Mouse (Mus musculus) spleen, embryonic (tissue): ENCODE results near the gene Mapt.

Experiments used
- CTCF ChIA-PET: fragments of 350-600 bp; sonication (Branson Sonifier 250); formaldehyde crosslinking; loops from one replicate; lab custom pipeline; 2022; lab: Charles Lee

The Mapt gene

DNA sequence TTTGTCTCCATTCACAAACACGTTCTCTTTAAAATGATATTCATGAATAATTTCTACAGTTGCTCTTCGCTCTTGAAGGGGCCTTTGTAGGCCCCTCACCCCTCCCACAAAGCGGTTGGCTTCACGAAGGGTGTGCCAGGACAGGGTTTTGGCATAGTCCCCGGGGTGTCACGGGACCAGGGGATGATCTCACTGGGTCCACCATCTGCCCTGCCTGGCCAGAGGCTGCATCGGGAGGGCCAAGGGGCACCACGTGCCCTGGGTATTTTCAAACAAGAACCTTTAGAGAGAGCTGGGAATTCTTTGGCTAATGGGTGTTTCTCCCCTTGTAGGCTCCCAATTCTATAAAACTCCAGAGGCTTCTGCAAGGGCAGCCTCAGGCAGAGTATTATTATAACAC lies 41.2 kb downstream of the Mapt start:
- CTCF ChIA-PET: interaction anchor here (0.6 kb wide), 1 partner anchor 146 kb away, joined by 4 read pairs; no protein-coding TSS in a partner anchor

- CTCF ChIA-PET: no interaction called here
Observed at GRCm38 (mm10) chr11:104275765-104276164, 44.6 kb downstream of the Mapt start.

DNA sequence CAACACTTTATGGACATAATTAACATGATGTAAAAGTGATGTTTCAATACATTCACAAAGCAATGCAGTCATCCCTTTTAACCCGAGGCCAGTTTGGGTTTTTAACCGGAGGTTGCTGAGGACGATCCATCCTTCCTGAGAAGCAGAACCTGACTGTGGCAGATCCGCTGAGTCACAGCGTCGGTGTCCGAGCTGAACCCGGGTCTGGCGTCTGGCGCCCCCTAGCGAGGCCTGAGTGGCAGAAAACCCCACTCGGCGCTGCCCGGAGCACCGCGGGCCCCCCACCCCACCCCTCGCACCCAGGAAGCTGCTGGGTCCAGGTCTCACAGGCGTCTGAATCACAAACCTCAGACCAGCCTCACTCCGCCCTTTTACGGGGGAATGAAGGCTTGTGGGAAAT lies 47.0 kb downstream of the Mapt start:
- CTCF ChIA-PET: interaction anchor here (1.1 kb wide), 1 partner anchor 12 kb away, joined by 4 read pairs; no protein-coding TSS in a partner anchor

- CTCF ChIA-PET: interaction anchor here (1.1 kb wide), 1 partner anchor 11 kb away, joined by 4 read pairs; no protein-coding TSS in a partner anchor
Observed at GRCm38 (mm10) chr11:104279049-104279448, 47.9 kb downstream of the Mapt start.

- CTCF ChIA-PET: interaction anchor here (1.1 kb wide), 1 partner anchor 11 kb away, joined by 4 read pairs; no protein-coding TSS in a partner anchor
Observed at GRCm38 (mm10) chr11:104279538-104279937, 48.3 kb downstream of the Mapt start.

- CTCF ChIA-PET: no interaction called here
Observed at GRCm38 (mm10) chr11:104281501-104281900, 50.3 kb downstream of the Mapt start.

DNA sequence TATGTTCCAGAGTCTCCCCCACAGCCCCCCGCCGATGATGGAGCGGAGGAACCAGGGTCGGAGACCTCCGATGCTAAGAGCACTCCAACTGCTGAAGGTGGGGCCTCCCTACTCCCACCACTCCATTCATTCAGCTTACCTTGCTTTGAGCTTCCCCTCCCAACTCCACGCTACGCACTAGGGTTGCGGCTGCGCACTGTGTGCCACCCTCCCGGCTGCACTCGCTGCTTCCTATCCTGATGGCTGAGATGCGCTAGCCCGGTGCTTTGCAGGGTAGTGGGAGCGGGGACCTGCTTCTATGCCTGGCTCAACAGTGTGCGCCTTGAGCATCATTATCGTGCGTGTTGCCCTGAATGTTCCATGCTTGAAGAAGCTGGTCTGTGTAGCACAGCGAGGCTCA lies 55.9 kb downstream of the Mapt start:
- CTCF ChIA-PET: no interaction called here

GRCm38 (mm10) chr11:104288835-104289198 lies 57.6 kb downstream of the Mapt start:
- CTCF ChIA-PET: interaction anchor here (0.7 to 1.0 kb wide), 2 partner anchors 41 to 59 kb away, joined by 6 to 8 read pairs; no protein-coding TSS in a partner anchor

- CTCF ChIA-PET: interaction anchor here (1.1 kb wide), 1 partner anchor 11 kb away, joined by 4 read pairs; no protein-coding TSS in a partner anchor
Observed at GRCm38 (mm10) chr11:104289199-104290031, 58.2 kb downstream of the Mapt start.

DNA sequence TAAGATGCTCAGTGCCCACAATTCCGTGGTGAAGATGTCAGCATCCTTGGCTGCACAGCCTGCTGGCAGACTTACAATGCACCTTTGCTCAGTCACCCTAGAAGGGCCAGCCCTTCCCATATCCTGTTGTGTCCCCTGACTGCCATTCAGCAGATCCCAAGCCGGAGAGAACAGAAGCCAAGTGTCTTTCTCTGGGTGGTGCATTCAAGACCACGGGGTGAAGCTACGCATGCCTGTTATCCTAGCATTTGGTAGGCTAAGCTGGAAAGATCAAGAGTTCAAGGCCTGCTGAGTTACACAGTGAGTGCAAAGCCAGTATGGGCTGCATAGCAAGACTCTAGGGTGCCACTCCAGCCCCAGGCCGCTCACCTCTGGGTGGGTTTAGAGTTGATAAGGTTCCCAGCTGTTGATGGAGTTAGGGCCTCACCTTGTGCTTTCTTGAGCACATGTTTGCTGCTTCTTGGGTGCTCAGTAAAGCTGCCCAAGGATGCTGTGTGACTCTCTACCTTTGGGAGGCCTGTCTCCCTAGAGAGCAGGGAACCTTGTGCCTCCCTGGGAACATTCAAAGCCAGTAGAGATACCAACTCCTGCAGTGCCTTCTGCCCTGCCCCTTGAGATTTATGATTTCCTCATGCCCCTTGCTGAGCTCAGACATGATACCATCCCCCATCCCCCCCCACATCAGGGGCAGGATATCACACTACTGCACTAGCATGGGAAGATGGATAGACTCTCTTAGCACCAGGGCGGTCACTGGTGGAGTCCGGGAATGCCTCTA lies 61.4 kb downstream of the Mapt start:
- CTCF ChIA-PET: no interaction called here

DNA sequence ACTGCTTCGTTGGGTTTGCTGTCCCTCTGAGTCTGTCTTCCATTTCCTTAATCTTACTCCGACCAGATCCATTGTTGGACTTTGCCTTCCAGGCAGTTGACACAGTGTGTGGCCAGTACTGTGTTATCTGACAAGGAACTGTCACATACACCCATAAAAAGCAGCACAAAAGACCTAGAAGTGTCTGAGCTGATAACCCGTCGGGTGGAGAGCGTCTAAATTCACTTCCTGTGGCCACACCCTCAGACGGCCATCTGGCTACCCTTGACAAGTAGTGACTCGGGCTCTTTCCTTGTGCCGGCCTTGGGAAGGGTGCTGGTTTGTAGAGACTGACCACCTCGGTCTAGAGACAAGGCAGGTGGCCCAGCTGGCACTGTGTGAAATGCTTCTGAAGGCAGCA lies 62.1 kb downstream of the Mapt start:
- CTCF ChIA-PET: no interaction called here

GRCm38 (mm10) chr11:104295145-104295544 lies 64.0 kb downstream of the Mapt start:
- CTCF ChIA-PET: no interaction called here

DNA sequence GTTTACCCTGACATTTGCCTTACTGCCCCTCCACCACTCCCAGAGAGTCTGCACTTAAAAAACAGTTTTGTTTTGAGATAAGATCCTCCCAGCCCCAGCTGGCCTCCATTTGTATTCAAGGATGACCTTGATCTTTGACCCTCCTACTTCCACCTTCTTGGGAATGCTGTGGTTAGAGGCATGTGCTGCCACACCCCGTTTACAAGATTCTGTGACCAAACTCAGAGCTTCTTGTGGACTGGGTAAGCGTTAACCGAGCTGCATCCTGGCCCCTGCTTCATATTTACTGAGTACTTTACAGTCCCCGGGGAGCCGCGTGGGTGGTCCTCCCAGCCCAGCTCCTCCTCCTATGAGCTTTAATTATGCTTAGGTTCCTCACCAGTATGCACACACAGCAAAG lies 64.5 kb downstream of the Mapt start:
- CTCF ChIA-PET: no interaction called here

DNA sequence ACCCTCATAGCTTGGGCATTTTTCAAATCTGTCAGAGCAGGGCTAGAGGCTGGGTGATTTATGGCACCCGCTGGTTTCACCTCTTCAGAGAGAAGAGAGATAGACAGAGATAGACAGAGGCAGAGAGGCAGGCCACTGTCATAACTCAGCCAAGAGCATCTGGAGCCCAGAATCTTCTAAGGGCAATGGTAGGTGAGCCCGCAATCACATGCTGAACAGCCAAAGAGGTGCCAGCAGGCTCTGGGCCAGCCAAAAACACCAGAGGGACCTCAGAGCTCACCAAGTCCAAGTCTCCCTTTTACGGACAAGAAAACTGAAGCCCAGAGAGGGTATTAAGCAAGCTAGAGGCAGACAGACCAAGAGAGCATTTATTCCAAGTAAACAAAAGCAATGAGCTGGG lies 66.5 kb downstream of the Mapt start:
- CTCF ChIA-PET: no interaction called here

- CTCF ChIA-PET: no interaction called here
Observed at GRCm38 (mm10) chr11:104302628-104303027, 71.4 kb downstream of the Mapt start.

DNA sequence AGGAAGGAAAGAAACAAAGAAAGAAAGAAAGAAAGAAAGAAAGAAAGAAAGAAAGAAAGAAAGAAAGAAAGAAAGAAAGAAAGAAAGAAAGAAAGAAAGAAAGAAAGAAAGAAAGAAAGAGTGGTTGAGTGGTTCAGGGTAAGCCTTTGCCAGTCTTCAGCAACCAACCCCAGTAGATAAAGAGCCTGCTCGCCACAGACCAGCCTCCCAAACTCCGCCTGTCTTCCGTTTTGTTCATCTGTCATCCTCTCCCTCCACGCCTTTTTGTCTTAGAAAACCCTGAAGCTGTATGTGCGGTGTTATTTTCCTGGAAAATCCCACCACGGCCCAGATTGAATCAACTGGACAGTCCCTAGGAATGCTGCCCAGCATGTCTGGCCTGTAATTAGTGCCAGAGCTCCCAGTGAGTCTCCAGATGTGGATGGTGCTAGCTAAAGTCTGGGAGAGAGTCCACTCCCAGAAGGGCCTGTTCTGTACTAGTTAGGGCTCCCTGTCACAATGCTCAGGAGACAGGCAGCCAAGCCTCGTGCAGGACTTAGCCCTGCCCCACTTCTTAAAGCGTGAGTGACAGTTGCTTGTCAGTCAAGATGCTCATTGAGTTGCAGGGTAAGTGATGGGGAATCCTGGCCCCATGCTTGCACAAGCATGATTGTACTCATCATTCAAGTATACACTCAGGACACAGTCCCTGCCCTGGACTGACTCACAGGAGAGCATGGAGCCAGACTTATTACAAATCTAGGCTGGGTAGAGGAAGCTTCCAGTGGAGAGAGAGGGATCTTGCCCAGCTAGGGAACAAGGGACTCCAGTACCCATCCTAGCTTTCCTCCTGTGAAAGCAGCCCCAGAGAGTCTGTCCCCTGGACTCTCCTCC lies 72.1 kb downstream of the Mapt start:
- CTCF ChIA-PET: no interaction called here

GRCm38 (mm10) chr11:104305711-104306110 lies 74.5 kb downstream of the Mapt start:
- CTCF ChIA-PET: no interaction called here

DNA sequence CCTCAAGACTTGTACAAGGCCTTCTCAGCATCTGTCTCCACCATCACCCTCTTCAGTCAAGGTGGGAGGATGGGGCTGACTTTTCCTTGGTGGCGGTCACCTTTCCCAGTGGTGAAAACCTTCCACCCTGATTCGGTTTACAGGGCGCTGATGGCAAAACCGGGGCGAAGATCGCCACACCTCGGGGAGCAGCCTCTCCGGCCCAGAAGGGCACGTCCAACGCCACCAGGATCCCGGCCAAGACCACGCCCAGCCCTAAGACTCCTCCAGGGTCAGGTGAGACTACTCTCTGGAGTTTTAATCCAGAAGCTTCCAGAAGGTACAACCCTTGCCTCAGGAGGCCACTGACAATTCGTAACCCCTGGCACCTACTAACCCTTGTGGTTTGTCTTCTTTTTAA lies 75.3 kb downstream of the Mapt start:
- CTCF ChIA-PET: no interaction called here

DNA sequence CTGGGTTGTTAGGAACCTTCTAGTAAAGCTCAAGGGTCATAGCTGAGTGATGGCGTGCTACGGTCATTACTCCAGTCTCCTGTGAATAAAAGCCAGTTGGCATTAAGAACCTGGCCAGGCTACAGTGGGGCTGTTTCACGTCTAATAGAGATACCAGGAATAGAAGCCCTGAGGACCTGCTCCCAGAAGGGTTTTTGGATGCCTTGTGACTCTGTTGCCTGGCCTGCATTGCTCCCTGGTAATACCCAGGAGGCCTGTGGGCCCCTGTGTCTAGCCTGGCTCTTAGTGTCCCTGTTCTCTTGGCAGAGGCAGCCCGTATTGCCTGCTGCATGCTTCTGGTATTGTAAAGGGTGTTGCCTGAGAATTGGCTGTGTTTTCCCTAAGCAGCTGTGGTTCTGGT lies 75.9 kb downstream of the Mapt start:
- CTCF ChIA-PET: no interaction called here

- CTCF ChIA-PET: no interaction called here
Observed at GRCm38 (mm10) chr11:104309377-104310225, 78.4 kb downstream of the Mapt start.
